Mouse (Mus musculus) right cerebral cortex, postnatal 10 days (tissue): ENCODE measurements around the gene Snx4.

Experiments
- DNase-seq, 2 experiments: peaks; one replicate each; pipeline ENCODE4 v3.0.0; 2021; ENCODE audit warnings: low spot score in 2 of 2

The Snx4 gene

GRCm38 (mm10) chr16:33343601-33344000, 92.4 kb downstream of the Snx4 start:
- no peak for DNase-seq

GRCm38 (mm10) chr16:33344379-33344778, 93.1 kb downstream of the Snx4 start:
- peak; percentile 74 to 84 for DNase-seq

GRCm38 (mm10) chr16:33344875-33345274, 93.6 kb downstream of the Snx4 start:
- DNase-seq: no peak

- DNase-seq: no peak
Observed at GRCm38 (mm10) chr16:33346376-33346775, 95.1 kb downstream of the Snx4 start.

- DNase-seq: no peak
Observed at GRCm38 (mm10) chr16:33347134-33347533, 95.9 kb downstream of the Snx4 start.
